Mouse (Mus musculus): Measurements from ENCODE around the gene Gm11273.

DNA sequence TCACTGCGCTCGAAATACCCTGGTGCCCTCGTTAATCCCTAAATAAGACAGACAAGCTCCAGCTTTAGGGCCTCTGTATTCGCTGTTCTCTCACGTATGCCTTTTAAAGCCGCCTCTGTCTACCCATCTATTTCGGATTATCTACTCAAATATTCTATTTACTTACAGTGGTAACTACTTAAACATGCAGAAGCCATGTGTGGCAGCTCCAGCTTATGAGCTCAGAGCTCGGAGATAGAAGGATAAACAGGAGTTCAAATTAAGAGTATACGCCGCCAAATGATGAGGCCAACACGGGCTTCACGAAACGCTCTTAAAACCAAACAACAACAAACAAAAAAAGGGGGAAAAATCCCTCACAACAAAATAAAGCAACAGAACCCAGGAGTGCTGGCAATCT lies 48.2 kb downstream of the Gm11273 start:
- no peak for TF ChIP-seq CTCF (conservative IDR thresholded peaks at IDR 0.05; ENCODE audit: low read length)
- TF ChIP-seq POU5F1 (IDR thresholded peaks at IDR 0.05; ENCODE audit: borderline replicate concordance, low read length) = no peak
- no peak for TF ChIP-seq NANOG (IDR thresholded peaks at IDR 0.05; ENCODE audit: borderline replicate concordance, low read length)
